Mouse (Mus musculus) neural tube, embryonic 13.5 days (tissue): ENCODE results near the gene Atp5f1. TPM values are rescaled to one million over a fixed set of nuclear protein-coding genes. Genes with fewer than 3 reads are reported as not detected.
"Not testable (repeated sequence)": the region's sequence is repeated elsewhere in the genome, so short reads cannot be mapped to it uniquely, and the experiment has no call there.

Experiments used
- ATAC-seq: fragments of 200-750 bp; cut with Nextera tagmentation; 2 replicates; pipeline ENCODE4 v1.8.0; 2017; ENCODE audit warnings: low read depth, mild to moderate bottlenecking, moderate TSS enrichment, moderate library complexity
- H3K27ac ChIP-seq: fragments of 300-500 bp; sonication (generic); replicated peaks from 2 replicates; pipeline ENCODE4 v1.5.1; 2015; ENCODE audit warnings: moderate library complexity, mild to moderate bottlenecking, inconsistent platforms
- H3K27me3 ChIP-seq: fragments of 300-500 bp; sonication (generic); 2 replicates; pipeline ENCODE4 v1.6.1; 2015; ENCODE audit warnings: mild to moderate bottlenecking, inconsistent platforms
- H3K36me3 ChIP-seq: fragments of 300-500 bp; sonication (generic); 2 replicates; pipeline ENCODE4 v1.6.1; 2015; ENCODE audit warnings: mild to moderate bottlenecking, inconsistent platforms
- H3K4me1 ChIP-seq: fragments of 300-500 bp; sonication (generic); replicated peaks from 2 replicates; pipeline ENCODE4 v1.6.1; 2015; ENCODE audit warnings: inconsistent platforms
- H3K4me2 ChIP-seq: fragments of 300-500 bp; sonication (generic); 2 replicates; pipeline ENCODE4 v1.6.1; 2015; ENCODE audit warnings: inconsistent platforms, mild to moderate bottlenecking, moderate library complexity
- H3K4me3 ChIP-seq: fragments of 300-500 bp; sonication (generic); 2 replicates; pipeline ENCODE4 v1.5.1; 2015; ENCODE audit warnings: mild to moderate bottlenecking, inconsistent platforms
- H3K9ac ChIP-seq: fragments of 300-500 bp; sonication (generic); 2 replicates; pipeline ENCODE4 v1.6.1; 2015; ENCODE audit warnings: moderate library complexity, mild to moderate bottlenecking, inconsistent platforms
- H3K9me3 ChIP-seq: fragments of 300-500 bp; sonication (generic); 2 replicates; pipeline ENCODE4 v1.6.1; 2016; ENCODE audit warnings: inconsistent platforms
- WGBS: fragments of 180-500 bp; shearing (Covaris S2); methylation state at CpG from one replicate; pipeline ENCODE4 v1.1.7; 2015; 5-methylcytosine and 5-hydroxymethylcytosine counted together
- polyA plus RNA-seq: library from polyadenylated mRNA; unstranded; fragments of >200 nt; fragmentation: Nextera tagmentation; extraction: Ambion mirVana; gene quantifications from 2 replicates; pipeline ENCODE4 v1.2.1, GENCODE M21; 2015

Gene Atp5f1
- polyA plus RNA-seq, 1 experiment from 2014 or later, result 612 TPM

DNA sequence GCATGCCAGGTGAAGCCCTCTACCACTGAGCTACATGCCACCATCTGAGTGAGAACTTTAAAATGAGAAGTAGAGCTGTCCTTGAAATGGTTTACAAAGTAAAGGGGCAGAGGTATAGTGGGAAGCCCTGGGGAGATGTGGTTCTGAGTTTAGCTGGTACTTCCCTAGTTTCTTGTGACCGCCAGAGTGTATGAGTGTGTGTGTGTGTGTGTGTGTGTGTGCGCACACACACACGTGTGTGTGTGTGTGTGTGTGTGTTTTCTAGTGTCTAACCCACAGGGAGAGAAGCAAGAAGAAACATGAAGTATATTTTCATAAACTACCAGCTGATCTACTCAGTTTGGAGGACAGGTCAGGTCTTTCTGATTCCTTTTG is 31.7 kb downstream of the Atp5f1 start:
- H3K4me1 ChIP-seq, result no peaks in the 10 kb centered on the region
- WGBS, result 90% methylated on average over 3 of the region's 3 CpGs
- ATAC-seq, result no peak
- H3K36me3 ChIP-seq, result no peaks in the 10 kb centered on the region
- no peaks in the 10 kb centered on the region for H3K27me3 ChIP-seq
- H3K9ac ChIP-seq, result no peak overlapping the region
- H3K4me2 ChIP-seq, result no peak overlapping the region
- H3K4me3 ChIP-seq, result no peak overlapping the region
- no peaks in the 10 kb centered on the region for H3K9me3 ChIP-seq
- H3K27ac ChIP-seq, result no peak overlapping the region

- no peak overlapping the region for H3K27ac ChIP-seq
- H3K4me3 ChIP-seq, result no peak overlapping the region
- H3K4me1 ChIP-seq, result no peaks in the 10 kb centered on the region
- H3K27me3 ChIP-seq, result no peaks in the 10 kb centered on the region
- H3K9ac ChIP-seq, result no peak overlapping the region
- no peaks in the 10 kb centered on the region for H3K9me3 ChIP-seq
- H3K36me3 ChIP-seq, result no peaks in the 10 kb centered on the region
- no peak for ATAC-seq
- WGBS, result 56% methylated on average over 7 of the region's 7 CpGs
- no peak overlapping the region for H3K4me2 ChIP-seq
Measured at GRCm38 (mm10) chr3:105927561-105928194, 32.2 kb downstream of the Atp5f1 start.

DNA sequence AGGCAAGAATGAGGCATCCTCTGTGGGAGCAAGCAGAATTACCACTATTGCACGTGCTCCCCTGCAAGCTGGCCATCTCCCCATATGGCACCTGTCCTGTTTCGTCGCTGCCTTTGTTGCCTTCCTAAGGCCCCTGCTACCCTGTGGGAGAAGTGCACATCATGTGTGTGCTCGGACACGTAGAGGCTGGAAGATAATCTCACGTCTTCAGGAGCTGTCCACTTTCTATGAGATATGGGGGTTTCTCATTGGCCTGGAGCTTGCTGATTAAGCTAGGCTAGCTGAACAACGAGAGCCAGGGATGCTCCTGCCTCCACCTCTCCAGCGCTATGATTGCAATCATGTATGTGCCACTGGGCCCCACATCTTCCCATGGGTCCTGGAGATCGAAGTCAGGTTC is 35.3 kb downstream of the Atp5f1 start:
- Histone ChIP-seq H3K27me3 (no peaks in the 10 kb centered on the region), H3K4me2 (no peak overlapping the region), H3K36me3 (no peaks in the 10 kb centered on the region), H3K27ac (no peak overlapping the region), H3K4me1 (no peaks in the 10 kb centered on the region), H3K9me3 (no peaks in the 10 kb centered on the region), H3K9ac (no peak overlapping the region), H3K4me3 (no peak overlapping the region)
- ATAC-seq, result no peak
- WGBS, result 86% methylated on average over 9 of the region's 9 CpGs

DNA sequence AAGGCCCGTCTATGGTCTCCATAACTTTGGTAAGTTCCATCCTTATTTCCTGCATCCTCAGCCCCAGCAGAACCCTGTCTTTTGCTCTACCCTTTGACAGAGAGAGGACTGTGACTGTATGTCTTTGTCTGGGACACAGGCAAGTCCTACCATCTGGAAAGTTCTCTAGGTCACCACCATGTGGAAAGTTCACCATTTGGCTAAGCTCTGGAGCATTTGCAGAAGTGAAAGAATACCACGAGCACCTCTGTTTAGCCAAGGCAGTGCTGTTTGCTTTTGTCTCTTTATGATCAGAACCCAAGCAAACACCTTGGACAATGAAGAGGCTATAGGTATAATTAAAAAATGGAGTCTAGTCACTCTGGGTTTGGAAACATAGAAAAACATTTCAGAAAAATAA is 37.9 kb downstream of the Atp5f1 start:
- no peaks in the 10 kb centered on the region for H3K36me3 ChIP-seq

GRCm38 (mm10) chr3:105920743-105921142 is 39.2 kb downstream of the Atp5f1 start:
- ATAC-seq, H3K9me3 ChIP-seq, H3K9ac ChIP-seq, H3K36me3 ChIP-seq, H3K4me3 ChIP-seq, H3K27ac ChIP-seq, H3K27me3 ChIP-seq, H3K4me1 ChIP-seq, H3K4me2 ChIP-seq: not testable (repeated sequence)

More for the DNA sequence above, 37.9 kb downstream of the Atp5f1 start:
- 78% methylated on average over 2 of the region's 2 CpGs for WGBS
- no peaks in the 10 kb centered on the region for H3K4me1 ChIP-seq
- no peak overlapping the region for H3K9ac ChIP-seq
- H3K4me2 ChIP-seq, result no peak overlapping the region
- H3K27me3 ChIP-seq, result no peaks in the 10 kb centered on the region
- no peak for ATAC-seq
- no peak overlapping the region for H3K27ac ChIP-seq
- H3K4me3 ChIP-seq, result no peak overlapping the region
- no peaks in the 10 kb centered on the region for H3K9me3 ChIP-seq

GRCm38 (mm10) chr3:105918355-105918745 is 41.5 kb downstream of the Atp5f1 start:
- ATAC-seq, result no peak
- no peaks in the 10 kb centered on the region for H3K36me3 ChIP-seq
- no peak overlapping the region for H3K4me3 ChIP-seq
- H3K9me3 ChIP-seq, result no peaks in the 10 kb centered on the region
- no peak overlapping the region for H3K27ac ChIP-seq
- H3K27me3 ChIP-seq, result no peaks in the 10 kb centered on the region
- 83% methylated on average over 3 of the region's 3 CpGs for WGBS
- no peaks in the 10 kb centered on the region for H3K4me1 ChIP-seq
- no peak overlapping the region for H3K9ac ChIP-seq
- no peak overlapping the region for H3K4me2 ChIP-seq

- Histone ChIP-seq H3K36me3 (no peaks in the 10 kb centered on the region), H3K4me2 (no peak overlapping the region), H3K27me3 (no peaks in the 10 kb centered on the region), H3K4me3 (no peak overlapping the region), H3K9me3 (no peaks in the 10 kb centered on the region), H3K4me1 (no peaks in the 10 kb centered on the region), H3K27ac (no peak overlapping the region), H3K9ac (no peak overlapping the region)
- no peak for ATAC-seq
- 74% methylated on average over 10 of the region's 10 CpGs for WGBS
Measured at GRCm38 (mm10) chr3:105917656-105918354, 42.1 kb downstream of the Atp5f1 start.

DNA sequence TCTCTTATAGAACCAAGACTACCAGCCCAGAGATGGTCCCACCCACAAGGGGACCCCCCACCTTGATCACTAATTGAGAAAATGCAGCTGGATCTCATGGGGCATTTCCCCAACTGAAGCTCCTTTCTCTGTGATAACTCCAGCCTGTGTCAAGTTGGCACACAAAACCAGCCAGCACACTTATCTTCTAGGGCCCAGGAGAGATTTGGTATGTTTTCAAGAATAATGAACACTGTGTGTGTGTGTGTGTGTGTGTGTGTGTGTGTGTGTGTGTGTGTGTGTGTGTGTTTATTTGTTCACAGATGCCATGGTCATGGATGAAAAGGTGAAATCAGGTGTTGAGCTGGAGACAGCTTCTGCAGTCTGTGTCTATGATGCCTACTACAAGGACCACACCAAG is 43.4 kb downstream of the Atp5f1 start:
- not testable (repeated sequence) for H3K9me3 ChIP-seq, H3K36me3 ChIP-seq, H3K27me3 ChIP-seq, H3K27ac ChIP-seq, H3K4me2 ChIP-seq, H3K4me1 ChIP-seq, ATAC-seq, H3K4me3 ChIP-seq, H3K9ac ChIP-seq

- H3K4me2 ChIP-seq, result no peak overlapping the region
- no peaks in the 10 kb centered on the region for H3K36me3 ChIP-seq
- H3K9me3 ChIP-seq, result no peaks in the 10 kb centered on the region
- H3K9ac ChIP-seq, result no peak overlapping the region
- WGBS, result 30% methylated on average over 1 of the region's 1 CpGs
- no peak overlapping the region for H3K4me3 ChIP-seq
- no peaks in the 10 kb centered on the region for H3K4me1 ChIP-seq
- no peaks in the 10 kb centered on the region for H3K27me3 ChIP-seq
- ATAC-seq, result no peak
- no peak overlapping the region for H3K27ac ChIP-seq
Measured at GRCm38 (mm10) chr3:105915281-105915680, 44.6 kb downstream of the Atp5f1 start.

DNA sequence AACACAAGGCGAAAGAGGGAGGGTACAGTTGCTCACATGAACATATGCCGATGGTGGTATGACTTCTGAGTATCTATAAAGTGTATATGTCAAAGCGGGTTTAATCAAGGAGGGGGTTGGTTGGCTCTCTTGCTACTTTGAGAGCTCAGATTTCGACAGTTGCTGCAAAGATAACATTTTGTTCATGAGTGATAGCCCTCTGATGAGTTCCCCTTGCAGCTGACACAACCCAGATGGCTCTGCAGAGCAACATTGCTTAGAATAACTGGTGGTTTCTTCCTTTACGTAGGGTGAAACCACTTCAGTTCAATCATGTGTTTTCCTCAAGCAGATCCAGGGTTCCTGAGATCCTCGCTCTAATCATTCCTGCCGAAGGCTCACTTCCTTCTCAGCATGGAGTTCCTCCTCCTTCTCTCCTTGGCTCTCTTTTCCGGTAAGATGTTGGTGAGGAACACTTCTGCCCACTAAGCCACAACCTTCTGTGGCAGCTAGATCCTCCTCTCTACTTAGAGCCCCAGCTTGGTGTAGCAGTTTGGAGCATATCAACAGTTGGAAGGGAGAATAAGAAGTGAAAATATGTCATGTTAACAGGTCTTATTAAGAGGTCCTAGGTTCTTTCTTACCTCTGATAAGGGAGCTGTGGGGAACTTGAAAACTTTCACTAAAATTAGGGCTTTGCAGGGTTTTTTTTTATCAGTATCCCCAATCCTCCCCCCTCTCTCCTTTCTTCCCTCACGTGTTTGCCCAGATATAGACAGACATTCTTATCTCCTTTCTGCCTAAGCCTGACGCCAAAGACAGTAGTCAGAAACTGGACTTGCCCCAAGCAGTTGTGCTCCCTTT is 45.8 kb downstream of the Atp5f1 start:
- Histone ChIP-seq H3K4me3 (no peak overlapping the region), H3K9me3 (no peaks in the 10 kb centered on the region), H3K27me3 (no peaks in the 10 kb centered on the region), H3K36me3 (no peaks in the 10 kb centered on the region), H3K9ac (no peak overlapping the region), H3K27ac (no peak overlapping the region), H3K4me1 (no peaks in the 10 kb centered on the region), H3K4me2 (no peak overlapping the region)
- ATAC-seq, result no peak
- WGBS, result 78% methylated on average over 10 of the region's 10 CpGs

- Histone ChIP-seq H3K9me3 (no peaks in the 10 kb centered on the region), H3K27me3 (no peaks in the 10 kb centered on the region), H3K27ac (no peak overlapping the region), H3K4me2 (no peak overlapping the region), H3K36me3 (no peaks in the 10 kb centered on the region), H3K4me3 (no peak overlapping the region), H3K9ac (no peak overlapping the region), H3K4me1 (no peaks in the 10 kb centered on the region)
- ATAC-seq, result no peak
- WGBS, result 85% methylated on average over 9 of the region's 9 CpGs
Measured at GRCm38 (mm10) chr3:105912097-105912880, 47.6 kb downstream of the Atp5f1 start.
